Mouse (Mus musculus) embryonic facial prominence, embryonic 10.5 days (tissue): ENCODE measurements around the gene Ddx46. TPM values are rescaled to one million over a fixed set of nuclear protein-coding genes. Genes with fewer than 3 reads are reported as not detected.
"Not testable (repeated sequence)": the region's sequence is repeated elsewhere in the genome, so short reads cannot be mapped to it uniquely, and the experiment has no call there.

Source experiments
- DNase-seq: peaks from one replicate; pipeline ENCODE4 v3.0.0-alpha.2; 2017; ENCODE audit warnings: low spot score
- H3K27ac ChIP-seq: fragments of 300-500 bp; sonication (generic); replicated peaks from 2 replicates; pipeline ENCODE4 v1.5.1; 2016; ENCODE audit warnings: mild to moderate bottlenecking
- H3K27me3 ChIP-seq: fragments of 300-500 bp; sonication (generic); replicated peaks from 2 replicates; pipeline ENCODE4 v1.6.1; 2016; ENCODE audit warnings: low read depth, mild to moderate bottlenecking; ENCODE audit not compliant: poor library complexity, severe bottlenecking
- H3K36me3 ChIP-seq: fragments of 300-500 bp; sonication (generic); replicated peaks from 2 replicates; pipeline ENCODE4 v1.6.1; 2016; ENCODE audit warnings: mild to moderate bottlenecking, moderate library complexity
- H3K4me1 ChIP-seq: fragments of 300-500 bp; sonication (generic); 2 replicates; pipeline ENCODE4 v1.6.1; 2016
- H3K4me3 ChIP-seq: fragments of 300-500 bp; sonication (generic); 2 replicates; pipeline ENCODE4 v1.5.1; 2016; ENCODE audit warnings: mild to moderate bottlenecking, moderate library complexity
- H3K9me3 ChIP-seq: fragments of 300-500 bp; sonication (generic); 2 replicates; pipeline ENCODE4 v1.6.1; 2016; ENCODE audit warnings: mild to moderate bottlenecking
- WGBS: fragments of 180-500 bp; shearing (Covaris S2); methylation state at CpG from one replicate; pipeline ENCODE4 v1.1.7; 2016; 5-methylcytosine and 5-hydroxymethylcytosine counted together
- polyA plus RNA-seq: library from polyadenylated mRNA; unstranded; fragments of >200 nt; fragmentation: Nextera tagmentation; extraction: Ambion mirVana; gene quantifications from 2 replicates; pipeline ENCODE4 v1.2.1, GENCODE M21; 2016

Gene Ddx46
- polyA plus RNA-seq, 1 experiment from 2014 or later, result 47.4 TPM

- Histone ChIP-seq H3K4me3 (no peak overlapping the region), H3K27me3 (no peaks in the 10 kb centered on the region), H3K4me1 (peaks cover 10% of the 10 kb centered on the region), H3K9me3 (no peaks in the 10 kb centered on the region), H3K36me3 (peaks cover 79% of the 10 kb centered on the region), H3K27ac (no peak overlapping the region)
- no peak for DNase-seq
- WGBS, result 75% methylated on average over 2 of the region's 2 CpGs
Measured at GRCm38 (mm10) chr13:55607624-55608006, 27.2 kb upstream of the Ddx46 start.

- Histone ChIP-seq H3K27ac (no peak overlapping the region), H3K4me3 (no peak overlapping the region), H3K9me3 (no peaks in the 10 kb centered on the region), H3K27me3 (no peaks in the 10 kb centered on the region), H3K36me3 (peaks cover 45% of the 10 kb centered on the region), H3K4me1 (peaks cover 10% of the 10 kb centered on the region)
- 63% methylated on average over 7 of the region's 7 CpGs for WGBS
- no peak for DNase-seq
Measured at GRCm38 (mm10) chr13:55611996-55612395, 22.8 kb upstream of the Ddx46 start.

GRCm38 (mm10) chr13:55613471-55613870 is 21.4 kb upstream of the Ddx46 start:
- H3K4me1 ChIP-seq, result peaks cover 10% of the 10 kb centered on the region
- no peaks in the 10 kb centered on the region for H3K27me3 ChIP-seq
- H3K36me3 ChIP-seq, result peaks cover 30% of the 10 kb centered on the region
- WGBS, result 50% methylated on average over 5 of the region's 5 CpGs
- no peak for DNase-seq
- no peak overlapping the region for H3K4me3 ChIP-seq
- H3K9me3 ChIP-seq, result no peaks in the 10 kb centered on the region
- no peak overlapping the region for H3K27ac ChIP-seq

GRCm38 (mm10) chr13:55619328-55619727 is 15.5 kb upstream of the Ddx46 start:
- 90% methylated on average over 4 of the region's 4 CpGs for WGBS
- Histone ChIP-seq H3K27ac (no peak overlapping the region), H3K4me3 (no peak overlapping the region), H3K4me1 (peaks cover 18% of the 10 kb centered on the region), H3K27me3 (no peaks in the 10 kb centered on the region), H3K36me3 (no peaks in the 10 kb centered on the region), H3K9me3 (no peaks in the 10 kb centered on the region)
- no peak for DNase-seq

- Histone ChIP-seq H3K9me3 (no peaks in the 10 kb centered on the region), H3K4me3 (no peak overlapping the region), H3K27ac (no peak overlapping the region), H3K4me1 (peaks cover 24% of the 10 kb centered on the region), H3K27me3 (no peaks in the 10 kb centered on the region), H3K36me3 (peaks cover 9% of the 10 kb centered on the region)
- DNase-seq, result no peak
- 81% methylated on average over 2 of the region's 2 CpGs for WGBS
Measured at GRCm38 (mm10) chr13:55620275-55620674, 14.6 kb upstream of the Ddx46 start.

- Histone ChIP-seq H3K36me3 (peaks cover 28% of the 10 kb centered on the region), H3K27ac (peak overlapping the region; percentile 93), H3K4me1 (peaks cover 24% of the 10 kb centered on the region), H3K4me3 (peak overlapping the region; percentile 87)
- not testable (repeated sequence) for DNase-seq, H3K27me3 ChIP-seq, H3K9me3 ChIP-seq
- WGBS, result 29% methylated on average over 20 of the region's 20 CpGs
Measured at GRCm38 (mm10) chr13:55622156-55622648, 12.6 kb upstream of the Ddx46 start.

- Histone ChIP-seq H3K4me1 (peaks cover 24% of the 10 kb centered on the region), H3K36me3 (peaks cover 33% of the 10 kb centered on the region), H3K9me3 (no peaks in the 10 kb centered on the region), H3K4me3 (peak within 1 kb of the TSS; percentile 87), H3K27ac (peak within 1 kb of the TSS; percentile 93), H3K27me3 (no peaks in the 10 kb centered on the region)
- WGBS, result under 1% methylated on average over 59 of the region's 59 CpGs
- peak; percentile 90 for DNase-seq
Measured at GRCm38 (mm10) chr13:55622649-55623541, 11.9 kb upstream of the Ddx46 start, which contains the start of gene Caml. Caml (plus strand) TSS chr13:55623005.

- H3K27me3 ChIP-seq, result no peaks in the 10 kb centered on the region
- peaks cover 16% of the 10 kb centered on the region for H3K4me1 ChIP-seq
- no peaks in the 10 kb centered on the region for H3K9me3 ChIP-seq
- peak overlapping the region; percentile 100 for H3K4me3 ChIP-seq
- DNase-seq, result no peak
- peak overlapping the region; percentile 91 for H3K27ac ChIP-seq
- under 1% methylated on average over 40 of the region's 40 CpGs for WGBS
- peaks cover 68% of the 10 kb centered on the region for H3K36me3 ChIP-seq
Measured at GRCm38 (mm10) chr13:55635146-55635571, 332 bp downstream of the Ddx46 start.

GRCm38 (mm10) chr13:55636185-55636983 is 1.6 kb downstream of the Ddx46 start:
- peaks cover 16% of the 10 kb centered on the region for H3K4me1 ChIP-seq
- peaks cover 68% of the 10 kb centered on the region for H3K36me3 ChIP-seq
- no peak overlapping the region for H3K27ac ChIP-seq
- no peaks in the 10 kb centered on the region for H3K27me3 ChIP-seq
- H3K9me3 ChIP-seq, result no peaks in the 10 kb centered on the region
- 90% methylated on average over 14 of the region's 14 CpGs for WGBS
- DNase-seq, result no peak
- H3K4me3 ChIP-seq, result peak overlapping the region; percentile 100

- H3K4me1 ChIP-seq, H3K27me3 ChIP-seq, H3K9me3 ChIP-seq, H3K4me3 ChIP-seq, H3K27ac ChIP-seq: not testable (repeated sequence)
- H3K36me3 ChIP-seq, result peaks cover 83% of the 10 kb centered on the region
- peak; percentile 84 for DNase-seq
- WGBS, result 63% methylated on average over 8 of the region's 8 CpGs
Measured at GRCm38 (mm10) chr13:55640480-55640879, 5.7 kb downstream of the Ddx46 start.

- WGBS, result 94% methylated on average over 2 of the region's 2 CpGs
- H3K4me1 ChIP-seq, result no peaks in the 10 kb centered on the region
- peaks cover 94% of the 10 kb centered on the region for H3K36me3 ChIP-seq
- H3K9me3 ChIP-seq, result no peaks in the 10 kb centered on the region
- H3K27ac ChIP-seq, result no peak overlapping the region
- DNase-seq, result peak; percentile 40
- H3K4me3 ChIP-seq, result no peak overlapping the region
- H3K27me3 ChIP-seq, result no peaks in the 10 kb centered on the region
Measured at GRCm38 (mm10) chr13:55644525-55644924, 9.7 kb downstream of the Ddx46 start.

GRCm38 (mm10) chr13:55650098-55650497 is 15.3 kb downstream of the Ddx46 start:
- DNase-seq, result no peak
- no peaks in the 10 kb centered on the region for H3K9me3 ChIP-seq
- no peak overlapping the region for H3K4me3 ChIP-seq
- no peaks in the 10 kb centered on the region for H3K4me1 ChIP-seq
- H3K27ac ChIP-seq, result no peak overlapping the region
- H3K36me3 ChIP-seq, result peaks cover 100% of the 10 kb centered on the region
- 90% methylated on average over 12 of the region's 12 CpGs for WGBS
- H3K27me3 ChIP-seq, result no peaks in the 10 kb centered on the region
